Mouse (Mus musculus) ZHBTc4 (cell line): ENCODE results near the gene Gm42417.

Source experiments
- DNase-seq: peaks from one replicate; pipeline ENCODE4 v3.0.0-alpha.2; 2011; ENCODE audit warnings: low read depth, low spot score

The Gm42417 gene

DNA sequence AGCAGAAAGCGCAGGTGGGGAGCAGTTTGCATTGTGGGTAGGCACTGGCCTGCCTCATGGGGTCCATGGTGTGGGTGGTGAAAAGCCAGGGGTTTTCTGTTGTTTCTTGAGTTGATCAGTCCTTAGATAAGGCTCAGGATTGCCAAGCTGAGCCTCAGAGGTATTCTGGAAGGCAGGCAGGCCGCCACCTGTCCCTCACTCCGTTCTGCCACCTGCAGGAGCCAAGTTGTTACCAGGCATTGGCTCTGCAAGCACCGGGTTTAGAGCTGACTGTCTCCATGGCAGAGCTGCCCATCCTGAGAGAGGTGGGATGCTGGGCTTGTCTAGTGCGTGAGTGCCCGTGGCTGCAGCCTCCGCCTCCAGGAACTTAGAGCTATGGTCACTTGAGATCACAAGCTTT is 17.0 kb downstream of the Gm42417 start:
- DNase-seq, result no peak

DNA sequence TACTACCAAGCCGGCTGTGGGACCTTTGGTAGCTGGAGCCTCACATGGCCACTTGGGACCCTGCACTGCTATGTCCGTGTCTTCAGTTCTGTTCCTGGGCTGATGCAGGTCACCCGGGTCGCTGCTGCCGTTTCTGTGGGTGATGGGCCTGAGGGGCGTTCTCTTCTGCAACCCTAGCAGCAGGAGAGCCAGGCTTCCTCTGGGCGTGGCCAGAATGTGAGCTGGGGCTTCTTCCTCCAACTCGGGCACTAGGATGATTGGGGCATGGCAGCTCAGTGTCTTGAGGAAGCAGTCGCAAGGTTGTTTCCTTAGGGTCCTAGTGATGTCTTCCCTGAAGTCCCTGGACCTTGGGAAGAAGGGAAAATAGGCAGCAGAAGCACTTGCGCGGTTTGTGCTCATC is 19.6 kb downstream of the Gm42417 start:
- peak; percentile 50 for DNase-seq

DNA sequence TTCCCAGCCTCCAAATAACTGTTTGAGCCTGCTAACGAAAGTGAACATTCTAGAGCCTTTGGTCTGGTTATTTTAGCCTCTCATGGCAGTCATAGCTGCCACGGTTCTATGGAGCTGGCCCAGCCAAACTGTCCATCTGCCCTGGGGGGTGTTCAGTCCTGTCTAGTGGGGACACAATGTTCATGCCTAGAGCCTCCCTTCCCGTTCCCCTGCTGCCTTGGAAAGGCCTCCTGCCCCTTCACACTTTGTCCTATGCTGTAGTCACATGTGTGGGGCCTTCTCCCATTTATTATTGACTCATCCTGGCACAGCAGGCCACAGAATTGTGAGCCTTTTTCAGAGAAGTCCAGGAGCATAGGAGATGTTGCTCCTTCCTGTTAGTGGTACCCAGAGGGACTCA is 21.0 kb downstream of the Gm42417 start:
- no peak for DNase-seq

DNA sequence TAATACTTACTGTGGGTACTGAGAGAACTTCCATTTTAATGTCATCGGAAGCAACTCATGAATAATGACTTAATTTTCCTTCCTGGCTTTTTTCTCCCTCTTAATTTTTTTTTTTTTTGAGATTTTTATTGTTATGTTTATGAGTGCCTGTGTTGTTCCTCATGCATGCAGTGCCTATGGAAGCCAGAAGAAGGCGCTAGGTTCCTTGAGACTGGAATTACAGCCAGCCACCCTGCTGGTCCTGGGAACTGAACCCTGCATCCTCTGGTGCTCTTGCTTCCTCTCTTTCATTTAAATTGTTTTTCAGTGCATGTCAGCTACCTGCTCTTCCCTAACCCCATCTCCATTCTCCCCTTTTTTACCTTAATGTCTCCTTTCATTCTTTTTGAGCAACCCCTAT is 25.5 kb downstream of the Gm42417 start:
- DNase-seq, result peak; percentile 85

DNA sequence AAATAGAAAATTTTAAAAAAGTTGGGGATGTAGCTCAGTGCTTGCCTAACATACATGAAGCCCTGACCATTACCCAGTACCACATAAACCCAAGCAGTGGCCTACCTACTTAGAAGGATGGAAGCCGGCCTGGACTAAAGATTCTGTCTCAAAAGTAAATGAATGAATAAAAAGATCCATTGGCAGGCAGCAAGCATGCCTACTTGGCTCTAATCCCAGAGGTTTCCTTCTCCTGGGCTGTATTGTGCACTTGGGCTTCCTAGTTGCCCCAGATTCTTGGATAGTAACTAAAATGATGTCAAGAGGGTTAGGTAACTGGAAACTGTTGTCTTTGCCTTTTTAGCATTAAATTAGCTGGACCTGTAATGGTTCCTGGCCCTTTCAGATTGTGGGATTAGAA is 25.9 kb downstream of the Gm42417 start:
- DNase-seq, result no peak

DNA sequence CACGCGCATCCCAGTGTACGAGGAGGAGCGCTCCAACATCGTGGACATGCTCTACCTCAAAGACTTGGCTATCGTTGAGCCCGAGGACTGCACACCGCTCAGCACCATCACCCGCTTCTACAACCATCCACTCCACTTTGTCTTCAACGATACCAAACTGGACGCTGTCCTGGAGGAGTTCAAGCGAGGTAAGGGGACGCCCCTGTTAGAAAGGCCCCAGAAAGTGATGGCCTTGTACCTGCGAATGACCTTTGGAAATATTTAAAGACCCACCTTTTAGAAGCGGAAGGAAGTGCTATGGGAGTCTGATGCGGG is 26.3 kb downstream of the Gm42417 start:
- DNase-seq, result no peak

DNA sequence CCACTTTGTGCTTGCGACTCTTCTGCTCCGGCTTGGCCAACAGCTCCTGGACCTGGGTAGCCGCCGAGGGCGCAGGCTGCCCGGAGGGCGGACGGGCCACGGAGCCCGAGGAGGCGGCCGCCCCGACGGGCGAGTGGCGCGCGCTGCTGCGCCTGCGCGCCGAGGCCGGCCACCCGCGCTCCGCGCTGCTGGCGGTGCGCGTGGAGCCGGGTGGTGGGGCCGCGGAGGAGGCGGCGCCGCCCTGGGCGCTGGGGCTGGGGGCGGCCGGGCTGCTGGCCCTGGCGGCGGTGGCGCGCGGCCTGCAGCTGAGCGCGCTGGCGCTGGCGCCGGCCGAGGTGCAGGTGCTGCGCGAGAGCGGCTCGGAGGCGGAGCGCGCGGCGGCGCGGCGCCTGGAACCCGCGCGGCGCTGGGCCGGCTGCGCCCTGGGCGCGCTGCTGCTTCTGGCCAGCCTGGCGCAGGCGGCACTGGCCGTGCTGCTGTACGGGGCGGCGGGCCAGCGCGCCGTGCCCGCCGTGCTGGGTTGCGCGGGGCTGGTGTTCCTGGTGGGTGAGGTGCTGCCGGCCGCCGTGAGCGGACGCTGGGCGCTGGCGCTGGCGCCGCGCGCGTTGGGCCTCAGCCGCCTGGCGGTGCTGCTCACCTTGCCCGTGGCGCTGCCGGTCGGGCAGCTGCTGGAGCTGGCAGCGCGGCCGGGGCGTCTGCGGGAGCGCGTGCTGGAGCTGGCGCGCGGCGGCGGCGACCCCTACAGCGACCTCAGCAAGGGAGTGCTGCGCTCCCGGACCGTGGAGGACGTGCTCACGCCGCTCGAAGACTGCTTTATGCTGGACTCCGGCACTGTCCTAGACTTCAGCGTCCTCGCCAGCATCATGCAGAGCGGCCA is 26.9 kb downstream of the Gm42417 start:
- DNase-seq, result peak; percentile 72

DNA sequence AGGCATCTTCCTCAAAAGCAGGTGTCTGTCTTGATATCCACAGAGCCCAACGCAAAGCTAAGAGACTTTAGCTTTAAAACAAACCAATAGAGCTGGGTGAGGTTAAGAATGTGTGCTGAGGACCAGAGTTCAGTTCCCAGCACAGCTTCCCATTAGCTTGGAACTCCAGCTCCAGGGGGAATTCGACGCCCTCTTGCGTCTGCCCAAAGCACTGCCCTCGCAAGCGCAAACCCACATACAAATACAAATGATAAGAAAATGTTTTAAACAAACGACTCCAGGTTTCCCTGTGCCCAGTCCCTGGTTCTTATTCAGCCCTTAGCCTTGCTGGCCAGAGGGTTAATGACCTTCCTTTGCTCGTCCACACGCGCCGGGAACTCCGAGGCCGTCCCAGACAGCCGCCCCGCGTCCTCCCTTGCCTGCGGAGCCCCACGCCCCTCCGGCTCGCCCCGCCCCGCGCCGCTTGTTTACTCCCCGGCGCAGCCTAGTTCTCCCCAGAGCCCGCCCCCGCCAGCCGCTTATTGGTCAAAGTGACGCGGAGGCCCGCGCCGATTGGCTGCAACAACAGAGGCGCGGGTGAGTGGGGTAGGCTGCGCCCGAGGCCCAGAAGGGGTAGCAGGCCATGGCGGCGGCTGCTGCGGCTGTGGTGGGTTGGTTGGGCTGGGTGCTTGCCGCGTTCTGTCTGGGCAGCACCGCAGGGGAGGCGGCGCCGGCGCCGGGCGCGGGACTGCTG is 27.8 kb downstream of the Gm42417 start, which contains the start of gene Cnnm3:
TSS of gene Cnnm3 (plus strand) at position 579 of the 733 bp plus-strand sequence.
- peak; percentile 100 for DNase-seq

DNA sequence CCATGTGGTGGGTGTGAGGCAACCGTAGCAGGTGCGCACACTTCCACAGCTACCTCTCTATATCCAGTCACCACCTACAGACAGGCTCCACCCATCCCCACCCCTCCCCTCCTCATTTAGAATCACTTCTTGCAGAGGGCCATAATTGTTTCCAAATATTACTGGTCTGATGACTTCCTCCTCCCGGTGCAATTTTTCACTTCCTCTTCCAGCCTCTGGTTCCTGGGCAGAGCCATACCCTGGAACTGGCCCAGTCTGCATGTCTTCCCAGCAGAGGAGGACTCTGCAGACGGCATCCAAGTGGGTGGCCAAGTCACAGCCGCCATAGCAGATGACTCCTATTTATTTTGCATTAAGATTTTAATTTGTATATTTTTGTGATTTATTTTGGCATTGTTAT is 31.0 kb downstream of the Gm42417 start:
- DNase-seq, result no peak

DNA sequence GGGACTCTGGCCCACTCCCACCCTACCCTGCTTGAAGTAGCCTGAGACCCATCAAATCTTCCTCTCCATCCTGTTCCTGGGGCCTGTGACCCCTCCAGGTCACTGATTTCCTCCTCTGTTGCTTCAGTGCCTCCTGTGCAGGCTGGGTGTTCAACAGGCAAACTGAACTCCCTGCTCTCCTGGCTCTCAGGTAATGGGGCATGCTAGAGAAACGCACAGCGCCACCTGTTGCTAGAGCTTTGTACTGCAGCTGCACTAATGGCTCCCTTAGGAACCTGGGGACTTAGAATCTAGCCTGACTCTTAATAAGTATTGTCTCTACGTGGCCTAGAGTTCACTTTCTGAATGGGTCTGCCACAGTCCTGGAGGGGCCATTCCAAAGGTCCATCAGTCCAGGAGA is 38.0 kb downstream of the Gm42417 start:
- peak; percentile 83 for DNase-seq

DNA sequence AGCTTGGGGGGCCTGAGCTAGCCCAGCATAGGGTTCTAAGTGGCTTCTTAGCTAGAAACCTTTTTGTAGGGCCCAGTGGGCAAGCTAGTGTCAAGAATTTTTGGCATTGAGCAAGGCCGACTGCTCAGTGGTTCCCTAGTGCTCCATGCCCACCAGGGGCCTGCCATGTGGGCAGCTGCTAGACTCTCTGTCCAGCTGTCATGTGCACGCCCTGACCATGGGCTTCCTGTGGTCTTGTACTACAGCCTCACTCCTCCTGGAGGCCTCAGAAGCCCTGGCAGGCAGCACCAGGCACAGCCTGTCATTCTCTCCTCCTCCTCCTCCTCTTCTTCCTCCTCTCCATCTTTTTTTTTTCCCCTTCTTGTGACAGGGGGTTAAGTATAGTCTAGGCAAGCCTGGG is 41.9 kb downstream of the Gm42417 start:
- no peak for DNase-seq

DNA sequence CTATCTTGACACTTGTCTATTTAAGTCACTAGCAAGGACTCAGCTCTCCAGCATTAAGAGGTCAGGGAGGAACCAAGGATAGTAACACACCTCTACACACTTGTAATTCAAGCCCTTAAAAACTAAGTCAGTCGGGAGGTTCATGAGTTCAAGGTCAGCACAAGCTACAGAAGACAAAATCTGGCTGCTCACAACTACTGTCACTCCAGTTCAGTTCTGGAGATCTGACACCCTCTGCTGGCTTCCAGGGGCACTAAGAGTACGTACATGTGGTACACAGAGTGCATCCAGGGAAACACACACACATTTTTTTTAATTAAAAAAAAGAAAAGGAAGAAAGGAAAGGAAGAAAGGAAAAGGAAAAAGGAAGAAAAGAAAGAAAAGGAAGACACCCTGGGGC is 42.5 kb downstream of the Gm42417 start:
- peak; percentile 32 for DNase-seq

DNA sequence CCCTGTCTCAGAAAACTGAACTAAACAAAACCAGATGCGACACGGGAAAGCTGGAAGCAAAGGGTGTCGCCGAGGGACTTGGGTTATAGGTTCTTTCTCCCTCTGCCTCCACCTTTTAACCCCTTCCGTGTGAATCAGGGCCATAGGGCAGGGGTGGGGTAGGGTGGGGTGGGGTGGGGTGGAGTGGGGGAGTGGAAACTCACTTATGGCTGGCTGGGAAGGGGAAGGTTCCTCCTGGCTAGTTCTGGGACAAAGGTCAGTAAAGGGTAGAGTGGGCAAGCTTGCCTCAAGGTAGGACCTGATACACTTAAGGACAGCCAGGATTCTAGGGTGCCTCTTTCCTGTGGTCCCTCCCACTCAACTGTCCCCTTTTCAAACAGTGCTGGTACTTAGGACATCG is 45.9 kb downstream of the Gm42417 start:
- no peak for DNase-seq

DNA sequence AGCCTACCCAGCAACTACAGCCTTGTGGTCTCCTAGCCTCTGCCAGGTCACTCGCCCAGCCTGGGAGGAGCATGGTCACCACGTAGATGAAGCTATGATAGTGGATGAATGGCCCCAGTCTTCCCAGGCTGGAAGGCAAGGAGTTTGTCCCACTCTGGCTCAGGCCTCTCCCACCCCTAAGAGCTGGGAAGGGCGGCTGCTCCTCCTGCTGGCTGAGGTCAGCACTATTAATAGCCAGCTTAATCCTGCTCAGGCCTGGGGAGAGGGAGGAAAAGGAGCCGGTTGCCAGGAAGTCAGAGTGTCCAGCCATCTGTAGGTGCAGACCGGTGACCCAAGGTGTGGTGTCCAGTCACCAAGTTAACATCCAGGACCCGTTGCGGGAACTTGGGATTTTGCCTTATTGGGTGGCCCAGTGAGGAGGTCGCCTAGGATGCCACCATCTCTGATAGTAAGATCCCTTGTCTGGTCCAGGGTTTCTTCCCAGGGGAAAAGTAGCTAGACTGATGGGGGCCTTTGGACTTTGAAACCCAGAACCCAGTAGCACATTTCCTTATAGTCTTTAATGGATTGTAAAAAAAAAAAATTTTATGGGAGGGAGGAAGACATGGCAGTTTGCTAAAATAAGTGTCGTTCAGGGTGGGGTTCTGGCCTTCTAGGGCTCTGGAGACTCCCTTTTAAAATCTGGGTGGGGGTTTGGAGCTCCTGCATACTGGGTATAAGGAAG is 46.7 kb downstream of the Gm42417 start:
- peak; percentile 48 for DNase-seq

DNA sequence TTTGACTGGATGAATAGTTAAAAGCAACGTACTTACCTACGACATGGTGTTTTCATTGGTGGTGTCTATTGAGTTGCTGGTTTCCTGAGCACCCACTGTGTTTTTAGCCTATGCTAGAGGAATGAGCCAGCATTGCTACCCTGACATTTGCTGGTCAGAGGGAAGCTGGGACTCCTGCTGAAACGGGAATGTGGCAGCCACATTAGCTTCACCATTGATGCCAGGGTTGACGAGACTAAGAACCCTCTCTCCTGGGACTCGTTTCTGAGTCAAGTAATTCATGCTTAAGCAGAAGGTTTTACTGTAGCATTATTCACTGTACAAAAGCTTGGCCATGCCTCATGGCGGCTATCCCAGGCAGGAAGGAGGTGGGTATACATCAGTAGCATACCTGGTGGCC is 49.6 kb downstream of the Gm42417 start:
- no peak for DNase-seq

DNA sequence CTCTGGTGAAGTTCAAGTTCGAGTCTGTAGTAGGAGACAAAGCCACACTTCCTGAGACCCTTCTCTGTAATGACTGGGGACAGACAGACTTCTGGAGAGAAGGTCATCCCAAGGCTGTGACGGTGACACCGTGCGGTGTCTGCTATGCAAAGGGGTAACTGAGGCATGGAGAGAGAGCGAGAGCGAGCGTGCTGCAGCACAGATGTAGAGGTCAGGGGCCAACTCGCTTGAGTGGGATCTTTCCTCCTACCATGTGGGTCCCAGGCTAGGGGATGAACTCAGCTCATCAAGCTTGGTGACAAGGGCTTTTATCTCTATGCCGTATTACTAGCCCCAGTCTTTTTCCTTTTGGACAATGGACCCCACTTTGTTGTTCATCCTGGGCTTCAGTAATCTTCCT is 52.1 kb downstream of the Gm42417 start:
- no peak for DNase-seq

DNA sequence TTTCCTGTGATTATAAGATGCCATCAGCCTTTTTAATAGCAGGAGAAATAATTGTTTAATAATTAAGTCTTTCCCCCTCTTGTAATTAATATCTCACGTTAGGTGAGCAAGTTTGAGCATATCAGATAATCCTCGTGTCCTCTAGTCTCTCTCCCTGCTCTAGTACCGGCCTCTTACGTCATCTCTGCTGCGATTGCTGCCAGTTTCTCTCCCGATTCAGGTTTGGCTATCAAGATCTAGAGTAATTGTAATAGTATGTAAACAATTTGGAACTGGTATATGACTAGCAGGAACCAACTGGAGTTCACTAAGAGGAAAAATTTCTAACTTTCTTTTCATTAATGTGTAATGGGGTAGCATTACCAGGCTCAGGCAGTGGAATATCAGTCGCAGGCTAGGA is 54.1 kb downstream of the Gm42417 start:
- no peak for DNase-seq

DNA sequence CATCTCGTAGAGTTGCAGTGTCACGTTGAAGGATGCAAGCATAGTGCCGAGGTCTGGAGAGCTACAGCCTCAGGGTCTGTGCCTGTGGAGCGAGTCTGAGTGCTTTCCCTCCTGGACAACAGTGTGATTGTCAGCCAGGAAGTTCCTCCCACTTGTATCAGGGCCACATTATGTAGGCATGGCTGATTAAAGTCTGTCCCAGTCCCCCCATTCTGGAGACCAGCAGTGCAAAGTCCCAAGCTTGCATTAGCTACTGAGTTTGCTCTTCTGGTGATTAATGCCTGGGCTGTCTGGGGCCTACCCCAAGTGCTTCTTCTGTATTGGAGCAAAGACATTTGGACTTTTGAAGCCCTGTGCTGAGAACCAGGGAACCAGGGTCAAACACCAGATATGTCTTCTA is 55.4 kb downstream of the Gm42417 start:
- DNase-seq, result no peak
